Mouse (Mus musculus) ES-Bruce4 (cell line): ENCODE results near the gene Clec16a. TPM values are rescaled to one million over a fixed set of nuclear protein-coding genes. Genes with fewer than 3 reads are reported as not detected.

Source experiments
- H3K27ac ChIP-seq: 2 replicates; pipeline ENCODE4 v1.5.1; 2012; ENCODE audit warnings: low read length, inconsistent platforms; ENCODE audit not compliant: insufficient read depth
- H3K27me3 ChIP-seq: 2 replicates; pipeline ENCODE4 v1.6.1; 2012; ENCODE audit warnings: mild to moderate bottlenecking, low read length, inconsistent platforms; ENCODE audit not compliant: control insufficient read depth, poor library complexity, insufficient read depth, severe bottlenecking
- H3K36me3 ChIP-seq: 2 replicates; pipeline ENCODE4 v1.6.1; 2012; ENCODE audit warnings: inconsistent platforms, mild to moderate bottlenecking, low read length, moderate library complexity; ENCODE audit not compliant: control insufficient read depth, poor library complexity, insufficient read depth, severe bottlenecking
- H3K4me1 ChIP-seq: one replicate; pipeline ENCODE4 v1.8.1; 2011; ENCODE audit warnings: low read length; ENCODE audit not compliant: control insufficient read depth, insufficient read depth
- H3K4me3 ChIP-seq: 2 replicates; pipeline ENCODE4 v1.5.1; 2011; ENCODE audit warnings: low read depth, mild to moderate bottlenecking, low read length
- H3K9ac ChIP-seq: 2 replicates; pipeline ENCODE4 v1.6.1; 2012; ENCODE audit warnings: low read depth, mild to moderate bottlenecking, inconsistent platforms; ENCODE audit not compliant: poor library complexity, severe bottlenecking
- H3K9me3 ChIP-seq: replicated peaks from 2 replicates; pipeline ENCODE4 v1.6.1; 2012; ENCODE audit warnings: mild to moderate bottlenecking, low read length, inconsistent platforms; ENCODE audit not compliant: control insufficient read depth, poor library complexity, insufficient read depth, severe bottlenecking
- CTCF ChIP-seq: IDR thresholded peaks from one replicate; pipeline ENCODE4 v1.8.1; 2011; ENCODE audit warnings: low read depth, low read length
- EP300 ChIP-seq: IDR thresholded peaks from 2 replicates; pipeline ENCODE4 v1.6.1; 2011; ENCODE audit warnings: low read depth, low read length; ENCODE audit not compliant: insufficient read depth
- POLR2A ChIP-seq: IDR thresholded peaks from one replicate; pipeline ENCODE4 v1.8.1; 2011; ENCODE audit warnings: low read length; ENCODE audit not compliant: insufficient read depth
- polyA plus RNA-seq: library from polyadenylated mRNA; stranded (reverse); fragments of >200 nt; gene quantifications from 2 replicates; pipeline ENCODE4 v1.2.4, GENCODE M21; 2011; ENCODE audit warnings: low read depth; ENCODE audit not compliant: missing spikeins, insufficient read depth, insufficient read length

The Clec16a gene
- polyA plus RNA-seq, 1 experiment = 9.5 TPM

- no peak overlapping the region for H3K9ac ChIP-seq
- no peak for TF ChIP-seq EP300
- TF ChIP-seq POLR2A = no peak
- H3K4me1 ChIP-seq = no peaks in the 10 kb centered on the region
- no peaks in the 10 kb centered on the region for H3K9me3 ChIP-seq
- H3K36me3 ChIP-seq = no peaks in the 10 kb centered on the region
- no peak overlapping the region for H3K27ac ChIP-seq
- H3K27me3 ChIP-seq = no peaks in the 10 kb centered on the region
- no peak overlapping the region for H3K4me3 ChIP-seq
These were observed 16.8 kb upstream of the Clec16a start for GRCm38 (mm10) chr16:10528382-10528781.

GRCm38 (mm10) chr16:10530179-10530578 is 15.0 kb upstream of the Clec16a start:
- H3K9me3 ChIP-seq = no peaks in the 10 kb centered on the region
- H3K27ac ChIP-seq = no peak overlapping the region
- no peaks in the 10 kb centered on the region for H3K4me1 ChIP-seq
- TF ChIP-seq CTCF (no peak), POLR2A (no peak), EP300 (no peak)
- no peaks in the 10 kb centered on the region for H3K36me3 ChIP-seq
- no peak overlapping the region for H3K4me3 ChIP-seq
- no peak overlapping the region for H3K9ac ChIP-seq
- H3K27me3 ChIP-seq = no peaks in the 10 kb centered on the region

DNA sequence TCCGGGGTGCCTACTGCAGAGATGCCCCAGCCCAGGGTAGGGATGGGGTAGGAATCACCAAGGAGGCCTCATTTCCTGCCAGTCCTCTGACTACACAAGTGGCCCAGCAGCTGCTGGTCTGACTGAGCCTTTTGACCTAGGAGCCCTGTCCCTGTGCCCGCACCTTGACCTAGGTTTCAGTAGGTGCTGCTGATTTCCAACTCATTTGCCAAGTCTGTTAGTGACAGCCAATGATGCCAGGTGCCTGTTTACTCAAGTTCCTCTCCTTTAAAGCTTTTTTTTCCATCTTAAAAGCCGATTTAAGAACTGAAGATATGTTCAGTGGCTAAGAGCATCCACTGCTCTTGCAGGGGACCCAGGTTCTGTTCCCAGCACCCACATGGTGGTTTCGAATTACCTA is 11.4 kb upstream of the Clec16a start:
- TF ChIP-seq CTCF = no peak
- TF ChIP-seq POLR2A = no peak
- TF ChIP-seq EP300 = no peak
- no peaks in the 10 kb centered on the region for H3K36me3 ChIP-seq
- no peak overlapping the region for H3K4me3 ChIP-seq
- no peak overlapping the region for H3K9ac ChIP-seq
- no peaks in the 10 kb centered on the region for H3K9me3 ChIP-seq
- H3K4me1 ChIP-seq = no peaks in the 10 kb centered on the region
- H3K27me3 ChIP-seq = no peaks in the 10 kb centered on the region
- no peak overlapping the region for H3K27ac ChIP-seq

DNA sequence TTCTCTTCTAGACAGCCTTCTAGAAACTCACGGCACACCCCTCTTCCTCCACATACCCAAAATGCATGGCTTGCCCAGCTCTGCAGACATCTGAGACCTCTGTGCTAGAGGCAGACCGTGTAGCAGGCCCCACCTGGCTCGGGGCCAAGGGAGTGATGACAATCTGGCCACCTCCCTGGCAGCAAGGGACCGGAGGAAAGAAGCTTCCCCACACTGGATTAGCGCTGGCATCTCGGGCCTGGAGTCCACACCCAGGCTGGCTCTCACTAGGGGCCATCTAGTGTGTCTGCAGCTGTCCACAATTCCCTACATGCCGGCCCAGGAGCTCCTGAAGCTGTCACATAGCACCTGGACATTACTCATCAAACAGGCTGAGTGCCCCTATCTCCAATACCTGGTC is 10.6 kb upstream of the Clec16a start:
- Histone ChIP-seq H3K27me3 (no peaks in the 10 kb centered on the region), H3K4me1 (no peaks in the 10 kb centered on the region), H3K9ac (no peak overlapping the region), H3K9me3 (no peaks in the 10 kb centered on the region), H3K27ac (no peak overlapping the region), H3K4me3 (no peak overlapping the region), H3K36me3 (no peaks in the 10 kb centered on the region)
- no peak for TF ChIP-seq EP300
- TF ChIP-seq CTCF = no peak
- TF ChIP-seq POLR2A = no peak

DNA sequence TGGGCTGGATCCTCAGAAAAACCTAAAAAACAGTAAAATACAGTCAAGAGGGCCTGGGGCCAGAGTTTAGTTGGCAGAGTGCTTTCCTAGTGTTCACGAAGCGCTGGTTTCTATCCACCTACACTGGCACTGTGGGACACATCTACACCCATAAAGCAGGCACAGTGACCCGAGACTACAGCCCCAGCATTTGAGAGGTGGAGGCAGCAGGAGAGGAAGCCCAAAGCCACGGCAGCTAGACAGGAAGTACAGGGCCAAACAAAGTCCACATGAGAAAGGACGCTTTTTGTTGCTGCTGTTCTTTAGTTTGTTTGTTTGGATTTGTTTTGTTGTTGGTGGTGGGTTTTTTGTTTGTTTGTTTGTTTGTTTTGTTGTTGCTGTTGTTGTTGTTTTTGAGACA is 8.8 kb upstream of the Clec16a start:
- TF ChIP-seq CTCF = no peak
- no peak for TF ChIP-seq EP300
- no peak for TF ChIP-seq POLR2A
- Histone ChIP-seq H3K27ac (no peak overlapping the region), H3K27me3 (no peaks in the 10 kb centered on the region), H3K4me1 (no peaks in the 10 kb centered on the region), H3K36me3 (no peaks in the 10 kb centered on the region), H3K9ac (no peak overlapping the region), H3K9me3 (no peaks in the 10 kb centered on the region), H3K4me3 (no peak overlapping the region)

DNA sequence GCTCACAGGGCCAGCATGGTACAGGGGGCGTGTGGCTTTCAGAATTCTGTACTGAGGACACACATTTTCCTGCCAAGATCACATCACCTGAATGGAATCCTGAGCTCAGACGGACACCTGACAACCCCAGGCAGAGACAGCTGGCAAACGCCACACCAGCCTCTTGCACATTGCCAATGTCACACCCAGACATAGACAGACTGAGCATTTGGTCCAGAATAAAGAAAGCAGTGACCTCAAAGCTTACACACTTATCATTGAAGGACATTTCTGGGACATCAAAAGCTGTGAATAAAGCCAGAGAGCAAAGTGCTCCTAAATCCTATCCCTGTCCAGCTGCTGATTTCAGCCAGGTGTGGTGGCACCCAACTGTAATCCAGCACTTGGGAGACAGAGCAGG is 8.2 kb upstream of the Clec16a start:
- no peak overlapping the region for H3K27ac ChIP-seq
- H3K4me1 ChIP-seq = peaks cover 2% of the 10 kb centered on the region
- no peaks in the 10 kb centered on the region for H3K36me3 ChIP-seq
- no peak overlapping the region for H3K4me3 ChIP-seq
- H3K27me3 ChIP-seq = no peaks in the 10 kb centered on the region
- H3K9ac ChIP-seq = no peak overlapping the region
- no peaks in the 10 kb centered on the region for H3K9me3 ChIP-seq
- TF ChIP-seq CTCF = no peak
- no peak for TF ChIP-seq POLR2A
- TF ChIP-seq EP300 = no peak
